Mouse (Mus musculus): Measurements from ENCODE around the gene Tcl1b2.
A peak's percentile ranks its signal among the peaks of the same experiment; 100 is the strongest.
"Not testable (repeated sequence)": the region's sequence is repeated elsewhere in the genome, so short reads cannot be mapped to it uniquely, and the experiment has no call there.

Tcl1b2 gene

DNA sequence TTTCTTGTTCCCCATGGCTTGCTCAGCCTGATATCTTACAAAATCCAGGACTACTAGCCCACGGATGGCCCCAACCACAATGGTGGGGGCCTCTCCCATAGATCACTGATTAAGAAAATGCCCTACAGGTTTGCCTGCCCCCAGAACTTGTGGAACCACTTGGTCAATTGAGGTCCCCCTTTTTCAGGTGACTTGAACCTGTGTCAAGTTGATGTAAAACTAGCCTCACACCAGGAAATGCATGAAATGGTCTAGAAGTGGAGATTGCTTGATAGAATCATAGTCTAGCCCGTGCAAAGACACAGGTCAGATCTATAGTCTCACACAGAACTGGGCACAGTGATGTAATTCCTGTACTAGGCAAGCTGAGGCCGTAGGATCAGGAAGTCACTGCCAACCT is at the start of gene Tcl1b2:
Tcl1b2 (plus strand) TSS at position 301 of the 400 bp plus-strand sequence.
- no peak for DNase-seq

GRCm38 (mm10) chr12:105099466-105100044 is 46.3 kb upstream of the Tcl1b2 start:
- DNase-seq = no peak

DNA sequence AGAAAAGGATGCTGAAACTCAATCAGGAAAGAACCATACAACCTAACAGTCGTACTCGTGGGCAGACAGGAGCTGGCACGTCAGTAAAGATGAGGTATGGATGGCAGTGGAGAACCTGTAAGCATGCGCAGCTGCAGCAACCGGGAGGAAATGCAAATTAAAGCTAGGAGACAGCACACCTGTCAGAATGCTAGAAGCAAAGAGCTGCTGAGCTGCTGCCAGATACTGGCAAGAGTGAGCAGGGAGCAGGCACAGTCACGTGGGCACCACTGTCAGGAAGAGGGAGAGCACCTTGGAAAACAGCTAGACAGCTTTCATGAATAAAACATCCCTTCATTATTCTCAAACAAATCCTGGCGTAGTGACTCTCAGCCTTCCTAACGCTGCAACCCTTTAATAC is 42.9 kb upstream of the Tcl1b2 start:
- DNase-seq = no peak

- peak; percentile 89 for DNase-seq
Measured at GRCm38 (mm10) chr12:105104036-105104435, 41.8 kb upstream of the Tcl1b2 start.

DNA sequence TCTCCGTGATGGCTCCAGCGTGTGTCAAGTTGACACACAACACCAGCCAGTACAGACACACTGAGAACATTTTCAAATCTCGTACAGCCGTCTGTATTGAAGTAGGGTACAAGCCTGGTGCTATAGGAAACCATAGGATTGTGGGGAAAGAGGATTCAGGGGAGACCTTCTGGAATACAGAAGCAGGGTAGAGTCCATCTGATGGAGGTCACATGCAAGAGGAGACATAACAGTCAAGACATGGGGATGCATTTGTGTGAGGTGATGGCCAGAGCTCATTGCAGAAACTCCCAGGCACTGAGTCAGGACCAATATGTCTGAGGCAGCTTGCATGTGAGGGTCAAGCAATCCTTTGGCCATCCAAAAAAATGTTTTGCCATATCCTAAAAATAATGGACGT is 40.5 kb upstream of the Tcl1b2 start:
- DNase-seq = no peak

DNA sequence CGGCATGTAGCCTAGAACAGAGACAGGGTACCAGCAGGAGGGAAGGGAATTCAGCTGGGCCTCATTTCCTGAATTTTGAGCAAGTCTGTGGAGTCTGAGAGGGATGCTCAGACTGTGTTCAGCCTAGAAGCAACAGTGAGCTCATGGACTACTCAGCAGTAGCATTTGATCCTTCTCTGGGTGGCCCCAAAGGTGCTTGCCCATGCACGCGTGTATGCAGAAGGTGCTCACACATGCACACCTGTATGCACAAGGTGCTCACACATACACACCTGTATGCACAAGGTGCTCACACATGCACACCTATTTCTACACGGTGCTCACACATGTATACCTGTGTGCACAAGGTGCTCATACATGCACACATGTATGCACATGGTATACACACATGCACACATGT is 37.0 kb upstream of the Tcl1b2 start:
- no peak for DNase-seq

GRCm38 (mm10) chr12:105109406-105109805 is 36.4 kb upstream of the Tcl1b2 start:
- no peak for DNase-seq

DNA sequence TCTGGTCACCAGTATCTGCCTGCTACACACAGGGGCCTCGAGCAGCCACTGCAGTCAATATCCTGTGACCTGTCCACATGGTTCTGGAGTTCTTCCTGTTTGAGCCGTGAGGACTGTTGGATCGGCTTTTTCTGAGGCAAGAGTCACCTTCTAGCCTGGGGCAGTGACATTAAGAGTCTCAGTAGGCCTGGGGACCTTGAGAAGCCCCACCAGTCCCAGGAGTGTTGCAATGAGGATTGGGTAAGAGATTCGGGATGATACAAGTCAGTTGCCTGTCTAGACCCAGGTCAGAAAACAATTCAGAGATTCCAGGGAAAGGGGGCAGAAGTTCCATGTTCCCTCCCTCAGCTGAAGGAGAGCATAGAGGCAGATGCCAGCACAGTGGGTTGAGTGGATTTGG is 36.0 kb upstream of the Tcl1b2 start:
- DNase-seq = no peak

GRCm38 (mm10) chr12:105112321-105112988 is 33.4 kb upstream of the Tcl1b2 start:
- DNase-seq = no peak

DNA sequence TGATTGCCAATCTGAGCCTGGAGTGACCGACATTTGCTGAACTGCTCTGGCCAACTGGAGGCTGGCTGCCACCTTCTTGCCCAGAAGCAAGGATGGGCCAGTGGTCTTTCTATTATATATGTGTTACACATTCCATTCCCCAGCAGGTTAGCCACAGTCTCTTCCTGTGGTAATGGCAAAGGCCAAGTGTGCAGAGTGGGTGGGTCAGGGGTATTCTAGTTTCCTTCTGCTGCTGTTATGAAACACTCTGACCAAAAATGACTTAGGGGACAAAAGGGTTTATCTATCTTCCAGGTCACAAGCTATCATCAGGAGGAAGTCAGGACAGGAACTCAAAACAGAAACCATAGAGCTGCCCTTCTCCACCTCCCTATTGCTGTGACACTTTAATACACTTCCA is 29.2 kb upstream of the Tcl1b2 start:
- DNase-seq = no peak

- no peak for DNase-seq
Measured at GRCm38 (mm10) chr12:105125362-105125761, 20.5 kb upstream of the Tcl1b2 start.

DNA sequence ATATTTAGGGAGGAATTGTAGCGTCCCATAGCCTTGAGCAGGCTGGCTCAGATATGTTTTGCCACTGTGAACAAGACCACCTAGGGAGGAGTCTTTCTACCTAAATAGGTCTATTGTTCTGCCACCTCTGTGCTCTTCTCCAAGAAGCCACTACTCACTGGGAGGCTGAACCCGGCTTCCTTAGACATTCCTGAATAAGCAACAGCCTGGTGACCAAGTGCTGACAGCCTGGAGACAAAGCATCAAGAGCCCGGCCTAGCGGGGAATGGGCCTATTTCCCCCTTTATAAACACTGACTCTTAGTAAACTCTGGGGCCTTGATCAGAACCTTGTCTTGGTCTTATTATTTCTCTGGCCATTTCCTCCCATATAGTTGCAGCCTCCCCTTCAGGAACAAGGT is 19.3 kb upstream of the Tcl1b2 start:
- no peak for DNase-seq

- no peak for DNase-seq
Measured at GRCm38 (mm10) chr12:105127607-105128006, 18.2 kb upstream of the Tcl1b2 start.

GRCm38 (mm10) chr12:105129494-105130205 is 16.2 kb upstream of the Tcl1b2 start:
- DNase-seq = not testable (repeated sequence)

DNA sequence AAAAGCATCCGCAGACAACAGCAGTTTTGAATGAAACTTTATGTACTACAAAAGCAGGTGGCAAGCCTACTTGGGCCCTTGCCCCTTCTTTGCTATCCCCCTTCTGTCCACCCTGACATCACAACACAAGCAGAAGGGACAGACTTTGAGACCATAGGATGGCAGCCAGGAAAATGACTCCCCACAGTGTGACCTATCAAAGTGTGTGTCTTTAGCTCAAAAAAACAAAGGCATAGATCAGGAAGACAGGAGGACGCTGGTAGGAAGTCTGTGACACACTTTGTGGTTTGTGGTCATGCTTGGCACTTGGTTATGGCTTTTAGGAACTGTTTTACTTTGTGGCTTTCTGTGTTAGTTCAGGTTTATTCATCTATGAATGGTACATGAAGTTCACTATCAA is 11.6 kb upstream of the Tcl1b2 start:
- not testable (repeated sequence) for DNase-seq

GRCm38 (mm10) chr12:105134826-105135225 is 11.0 kb upstream of the Tcl1b2 start:
- not testable (repeated sequence) for DNase-seq

GRCm38 (mm10) chr12:105137729-105138128 is 8.1 kb upstream of the Tcl1b2 start:
- not testable (repeated sequence) for DNase-seq

GRCm38 (mm10) chr12:105143096-105143495 is 2.7 kb upstream of the Tcl1b2 start:
- no peak for DNase-seq

DNA sequence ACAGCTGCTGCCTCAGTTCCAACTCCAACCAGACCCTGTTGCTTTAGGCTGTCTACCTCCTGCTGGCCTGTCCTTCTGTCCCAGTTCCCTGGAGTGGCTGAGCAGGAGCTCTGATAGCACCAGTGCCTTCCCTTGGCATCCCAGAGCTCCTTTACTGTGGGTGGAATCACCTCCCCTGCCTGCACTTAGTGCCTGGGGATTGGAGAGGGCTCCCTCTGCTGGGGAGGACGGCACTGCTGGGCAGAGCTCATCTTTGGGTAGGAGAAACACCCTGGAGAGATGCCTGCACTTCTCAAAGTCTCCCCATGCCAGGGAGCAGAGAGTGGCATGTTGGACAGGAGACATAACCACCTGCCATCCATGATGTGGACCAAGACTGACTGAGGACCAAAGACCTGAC is 886 bp upstream of the Tcl1b2 start:
- DNase-seq = not testable (repeated sequence)

DNA sequence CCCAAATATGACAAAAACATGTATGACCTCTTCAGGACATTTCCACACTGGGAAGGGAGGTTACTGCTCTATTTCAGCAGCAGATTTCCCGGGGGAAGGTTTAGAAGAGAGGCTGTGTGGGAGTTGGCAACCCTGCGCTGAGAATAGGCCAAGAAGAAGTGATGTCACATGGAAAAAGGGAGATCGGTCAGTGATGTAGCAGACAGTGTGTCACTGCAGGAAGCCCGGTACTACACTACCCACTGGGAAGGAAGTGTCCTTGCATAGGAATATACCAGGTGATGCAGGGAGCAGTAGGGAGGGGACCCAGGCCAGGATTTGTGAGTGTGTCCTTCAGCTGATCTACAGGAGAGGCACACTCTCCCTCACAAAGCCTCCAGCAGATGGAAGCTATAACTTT is 9.5 kb downstream of the Tcl1b2 start:
- DNase-seq = not testable (repeated sequence)

- no peak for DNase-seq
Measured at GRCm38 (mm10) chr12:105158842-105159241, 13.0 kb downstream of the Tcl1b2 start.

DNA sequence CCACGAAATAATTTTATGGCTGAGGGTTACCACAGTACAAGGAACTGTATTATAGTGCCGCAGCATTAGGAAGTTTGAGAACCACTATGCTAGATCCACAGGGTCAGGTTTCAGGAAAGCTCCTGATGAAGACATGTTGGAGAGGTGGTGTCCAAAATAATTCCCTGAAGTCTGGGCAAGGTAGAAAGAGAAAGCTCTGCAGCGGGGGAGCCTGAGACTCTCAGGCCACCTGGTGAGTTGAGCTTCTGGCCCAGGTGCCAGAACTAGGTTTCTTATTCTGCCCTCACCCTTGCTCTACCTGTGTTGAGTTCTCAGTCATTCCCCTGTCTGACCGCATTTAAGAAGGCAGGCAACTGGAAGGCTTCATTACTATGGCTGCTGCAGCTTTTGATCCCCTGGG is 13.6 kb downstream of the Tcl1b2 start, which contains the start of gene Tcl1b1:
Tcl1b1 (plus strand) TSS at position 301 of the 400 bp plus-strand sequence.
- DNase-seq = no peak

GRCm38 (mm10) chr12:105166734-105167133 is 20.9 kb downstream of the Tcl1b2 start:
- no peak for DNase-seq

DNA sequence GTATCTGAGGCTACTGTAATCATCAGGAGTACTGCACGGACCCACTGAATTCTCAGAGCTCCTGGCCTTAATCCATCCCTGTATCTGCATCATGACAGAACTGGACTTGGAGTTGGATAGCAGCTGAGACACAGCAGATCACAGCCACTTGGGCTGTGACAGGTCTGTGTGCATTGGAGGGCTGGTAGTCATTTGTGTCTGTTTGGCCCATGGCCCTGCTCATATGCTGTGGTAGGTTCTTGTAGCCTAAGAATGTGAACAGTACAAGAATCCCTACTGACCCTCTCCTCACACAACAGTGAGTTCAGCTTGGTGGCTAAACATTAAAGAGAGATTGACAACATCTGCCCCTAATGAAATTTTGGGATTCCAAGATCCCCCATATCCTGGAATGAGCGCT is 27.6 kb downstream of the Tcl1b2 start:
- DNase-seq = no peak
